Mouse (Mus musculus): Measurements from ENCODE around the gene Zc2hc1c. TPM values are rescaled to one million over a fixed set of nuclear protein-coding genes. Genes with fewer than 3 reads are reported as not detected.

Zc2hc1c gene
- polyA plus RNA-seq (2012; rRNA removed): 0.54 and 0.61 TPM in 2 replicates

GRCm38 (mm10) chr12:85288486-85289156 lies at the start of gene Zc2hc1c:
Zc2hc1c (plus strand) TSS chr12:85288591.

DNA sequence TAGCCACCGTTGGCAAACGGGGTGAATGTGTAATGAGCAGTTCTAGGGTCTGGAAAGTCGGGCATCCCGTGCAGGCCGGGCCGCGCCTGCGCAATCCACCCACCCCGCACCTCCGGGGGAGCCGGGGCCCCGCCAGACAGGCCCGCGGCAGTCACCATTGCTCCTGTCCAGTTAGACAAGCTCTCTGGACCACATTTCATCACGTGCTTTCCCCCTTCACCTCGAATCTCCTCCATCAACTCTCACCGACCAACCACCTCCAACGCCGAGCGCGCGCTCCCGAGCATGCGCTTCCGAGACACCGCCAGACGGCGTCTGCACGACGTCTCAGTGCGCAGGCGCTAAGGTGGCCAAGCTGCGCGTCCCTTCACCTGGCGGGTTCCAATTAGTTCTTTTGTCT lies 18.1 kb upstream of the Zc2hc1c start, which contains the start of gene Mlh3:
TSS of gene Mlh3 (minus strand) at position 281 of the 400 bp plus-strand sequence.

GRCm38 (mm10) chr12:85287809-85288485 lies 444 bp upstream of the Zc2hc1c start, which contains the start of gene Acyp1:
Acyp1 (minus strand) TSS chr12:85288438.

GRCm38 (mm10) chr12:85339243-85339729 lies 50.9 kb downstream of the Zc2hc1c start, which contains the start of gene Nek9:
Nek9 (minus strand) TSS chr12:85339362.

Other genes starting within 250 kb of the Zc2hc1c start
- gene Prox2, start 177.8 kb upstream of the Zc2hc1c start, polyA plus RNA-seq (2012; rRNA removed): 1.1 TPM in 2 replicates
- gene Dlst, start 177.8 kb upstream of the Zc2hc1c start, polyA plus RNA-seq (2012; rRNA removed): 157 TPM in 2 replicates
- 23.3 and 23.5 TPM in 2 replicates for gene Rps6kl1, start 137.3 kb upstream of the Zc2hc1c start, polyA plus RNA-seq (2012; rRNA removed)
- gene Pgf, start 110.8 kb upstream of the Zc2hc1c start, polyA plus RNA-seq (2012; rRNA removed): 4.5 and 8.0 TPM in 2 replicates
- 122 and 135 TPM in 2 replicates for gene Eif2b2, start 69.1 kb upstream of the Zc2hc1c start, polyA plus RNA-seq (2012; rRNA removed)
- 9.2 and 9.8 TPM in 2 replicates for gene Mlh3, start 18.0 kb upstream of the Zc2hc1c start, polyA plus RNA-seq (2012; rRNA removed)
- gene Acyp1, start 153 bp upstream of the Zc2hc1c start, polyA plus RNA-seq (2012; rRNA removed): 39.1 and 50.3 TPM in 2 replicates
- 35.2 and 36.0 TPM in 2 replicates for gene Nek9, start 50.8 kb downstream of the Zc2hc1c start, polyA plus RNA-seq (2012; rRNA removed)
- gene Tmed10, start 86.3 kb downstream of the Zc2hc1c start, polyA plus RNA-seq (2012; rRNA removed): 139 and 150 TPM in 2 replicates
- 1.7 and 3.2 TPM in 2 replicates for gene Fos, start 185.3 kb downstream of the Zc2hc1c start, polyA plus RNA-seq (2012; rRNA removed)

All from central nervous system, embryonic 14 days (tissue).